Mouse (Mus musculus): Measurements from ENCODE around the gene Bcl11a. TPM values are rescaled to one million over a fixed set of nuclear protein-coding genes. Genes with fewer than 3 reads are reported as not detected.

Bcl11a gene
- polyA plus RNA-seq, 1 experiment from 2014 or later = 107 TPM

GRCm38 (mm10) chr11:24062495-24063096, 15.3 kb upstream of the Bcl11a start:
- 0 out of 2 replicates have a peak, but pooled peaks have one; percentile 25 for ATAC-seq
- peak overlapping the region; percentile 37; the same call in 1 of the 2 replicates for H3K27ac ChIP-seq (ENCODE audit: low read length)
- no peaks in the 10 kb centered on the region for H3K9me3 ChIP-seq (replicated peaks; ENCODE audit: control insufficient read depth, low read length, poor library complexity, severe bottlenecking)
- no peaks in the 10 kb centered on the region for H3K36me3 ChIP-seq (ENCODE audit: control insufficient read depth, insufficient read depth, low read length)
- peaks cover 18% of the 10 kb centered on the region for H3K4me1 ChIP-seq (ENCODE audit: control insufficient read depth, insufficient read depth, low read length)
- peak overlapping the region; percentile 21; the same call in 1 of the 2 replicates for H3K9ac ChIP-seq (ENCODE audit: low read depth, low read length)
- no peaks in the 10 kb centered on the region for H3K27me3 ChIP-seq (ENCODE audit: control insufficient read depth, insufficient read depth, low read depth, low read length)
- peak overlapping the region; percentile 26; the same call in 1 of the 2 replicates for H3K4me2 ChIP-seq (ENCODE audit: low read length)
- 19% methylated on average over 9 of the region's 9 CpGs for WGBS
- no peak overlapping the region for H3K4me3 ChIP-seq (ENCODE audit: low read depth, low read length)

- WGBS = 83% methylated on average over 6 of the region's 6 CpGs
- no peak for ATAC-seq
- no peak overlapping the region for H3K9ac ChIP-seq (ENCODE audit: low read depth, low read length)
- no peaks in the 10 kb centered on the region for H3K9me3 ChIP-seq (replicated peaks; ENCODE audit: control insufficient read depth, low read length, poor library complexity, severe bottlenecking)
- H3K4me2 ChIP-seq (ENCODE audit: low read length) = no peak overlapping the region
- no peak overlapping the region for H3K27ac ChIP-seq (ENCODE audit: low read length)
- no peak overlapping the region for H3K4me3 ChIP-seq (ENCODE audit: low read depth, low read length)
- peaks cover 18% of the 10 kb centered on the region for H3K4me1 ChIP-seq (ENCODE audit: control insufficient read depth, insufficient read depth, low read length)
- H3K27me3 ChIP-seq (ENCODE audit: control insufficient read depth, insufficient read depth, low read depth, low read length) = no peaks in the 10 kb centered on the region
- H3K36me3 ChIP-seq (ENCODE audit: control insufficient read depth, insufficient read depth, low read length) = no peaks in the 10 kb centered on the region
These were observed 13.6 kb upstream of the Bcl11a start for GRCm38 (mm10) chr11:24064221-24064620.

- 31% methylated on average over 4 of the region's 4 CpGs for WGBS
- Histone ChIP-seq H3K4me1 (ENCODE audit: control insufficient read depth, insufficient read depth, low read length) (peaks cover 17% of the 10 kb centered on the region), H3K4me3 (ENCODE audit: low read depth, low read length) (no peak overlapping the region), H3K9me3 (replicated peaks; ENCODE audit: control insufficient read depth, low read length, poor library complexity, severe bottlenecking) (no peaks in the 10 kb centered on the region), H3K4me2 (ENCODE audit: low read length) (no peak overlapping the region), H3K27ac (ENCODE audit: low read length) (no peak overlapping the region), H3K27me3 (ENCODE audit: control insufficient read depth, insufficient read depth, low read depth, low read length) (no peaks in the 10 kb centered on the region), H3K9ac (ENCODE audit: low read depth, low read length) (no peak overlapping the region), H3K36me3 (ENCODE audit: control insufficient read depth, insufficient read depth, low read length) (no peaks in the 10 kb centered on the region)
- peak; percentile 43; the same call in 1 of the 2 replicates for ATAC-seq
These were observed 12.5 kb upstream of the Bcl11a start for GRCm38 (mm10) chr11:24065313-24065712.

DNA sequence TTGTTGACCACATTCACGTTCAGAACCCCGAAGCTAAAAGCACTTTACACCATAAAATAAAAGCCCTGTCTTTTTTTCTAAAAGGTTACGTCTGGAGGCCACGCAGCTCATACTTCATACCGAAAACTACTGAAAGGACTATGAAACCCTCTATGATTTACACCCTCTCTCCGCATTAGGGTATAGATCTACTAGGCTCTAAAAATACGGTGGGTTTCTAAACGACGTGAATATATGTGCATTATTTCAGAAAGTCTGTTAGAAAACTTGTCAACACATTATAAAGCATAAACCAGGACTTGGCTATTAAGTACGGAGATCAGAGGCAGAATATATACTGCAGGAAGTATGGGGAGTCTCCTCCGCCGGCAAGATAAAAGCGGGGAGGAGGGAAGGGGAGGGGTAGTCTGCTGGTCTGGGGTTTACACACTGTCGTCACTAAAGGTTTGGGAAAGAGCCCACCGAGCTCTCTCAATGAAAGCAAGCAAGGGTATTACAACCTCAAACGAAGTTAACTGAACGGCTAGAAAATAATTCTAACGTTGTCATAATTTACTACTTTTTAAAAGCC, 3.8 kb upstream of the Bcl11a start:
- Histone ChIP-seq H3K36me3 (ENCODE audit: control insufficient read depth, insufficient read depth, low read length) (no peaks in the 10 kb centered on the region), H3K9ac (ENCODE audit: low read depth, low read length) (peak overlapping the region; percentile 42), H3K4me2 (ENCODE audit: low read length) (peak overlapping the region; percentile 99), H3K27me3 (ENCODE audit: control insufficient read depth, insufficient read depth, low read depth, low read length) (no peaks in the 10 kb centered on the region), H3K9me3 (replicated peaks; ENCODE audit: control insufficient read depth, low read length, poor library complexity, severe bottlenecking) (no peaks in the 10 kb centered on the region), H3K27ac (ENCODE audit: low read length) (peak overlapping the region; percentile 30), H3K4me3 (ENCODE audit: low read depth, low read length) (peak overlapping the region; percentile 60), H3K4me1 (ENCODE audit: control insufficient read depth, insufficient read depth, low read length) (peaks cover 8% of the 10 kb centered on the region)
- ATAC-seq = no peak
- under 1% methylated on average over 18 of the region's 18 CpGs for WGBS

- Histone ChIP-seq H3K36me3 (ENCODE audit: control insufficient read depth, insufficient read depth, low read length) (no peaks in the 10 kb centered on the region), H3K27ac (ENCODE audit: low read length) (peak within 1 kb of the TSS; percentile 97), H3K4me1 (ENCODE audit: control insufficient read depth, insufficient read depth, low read length) (peaks cover 8% of the 10 kb centered on the region), H3K9ac (ENCODE audit: low read depth, low read length) (peak within 1 kb of the TSS; percentile 87), H3K4me2 (ENCODE audit: low read length) (peak within 1 kb of the TSS; percentile 99), H3K4me3 (ENCODE audit: low read depth, low read length) (peak within 1 kb of the TSS; percentile 60), H3K27me3 (ENCODE audit: control insufficient read depth, insufficient read depth, low read depth, low read length) (no peaks in the 10 kb centered on the region), H3K9me3 (replicated peaks; ENCODE audit: control insufficient read depth, low read length, poor library complexity, severe bottlenecking) (no peaks in the 10 kb centered on the region)
- WGBS = 0% methylated on average over 11 of the region's 11 CpGs
- no peak for ATAC-seq
These were observed 3.2 kb upstream of the Bcl11a start, which contains the start of gene A830031A19Rik for GRCm38 (mm10) chr11:24074634-24075104. TSS of gene A830031A19Rik (minus strand) at chr11:24075054.

- 1% methylated on average over 17 of the region's 17 CpGs for WGBS
- Histone ChIP-seq H3K4me3 (ENCODE audit: low read depth, low read length) (peak overlapping the region; percentile 60), H3K4me2 (ENCODE audit: low read length) (peak overlapping the region; percentile 99), H3K9me3 (replicated peaks; ENCODE audit: control insufficient read depth, low read length, poor library complexity, severe bottlenecking) (no peaks in the 10 kb centered on the region), H3K27ac (ENCODE audit: low read length) (peak overlapping the region; percentile 97), H3K36me3 (ENCODE audit: control insufficient read depth, insufficient read depth, low read length) (no peaks in the 10 kb centered on the region), H3K4me1 (ENCODE audit: control insufficient read depth, insufficient read depth, low read length) (peaks cover 11% of the 10 kb centered on the region), H3K27me3 (ENCODE audit: control insufficient read depth, insufficient read depth, low read depth, low read length) (no peaks in the 10 kb centered on the region), H3K9ac (ENCODE audit: low read depth, low read length) (peak overlapping the region; percentile 87)
- ATAC-seq = no peak
These were observed 2.2 kb upstream of the Bcl11a start for GRCm38 (mm10) chr11:24075486-24076126.

- Histone ChIP-seq H3K4me1 (ENCODE audit: control insufficient read depth, insufficient read depth, low read length) (peaks cover 11% of the 10 kb centered on the region), H3K9ac (ENCODE audit: low read depth, low read length) (peak overlapping the region; percentile 87), H3K27ac (ENCODE audit: low read length) (peak overlapping the region; percentile 97), H3K36me3 (ENCODE audit: control insufficient read depth, insufficient read depth, low read length) (no peaks in the 10 kb centered on the region), H3K4me2 (ENCODE audit: low read length) (peak overlapping the region; percentile 99), H3K4me3 (ENCODE audit: low read depth, low read length) (peak overlapping the region; percentile 60), H3K27me3 (ENCODE audit: control insufficient read depth, insufficient read depth, low read depth, low read length) (no peaks in the 10 kb centered on the region), H3K9me3 (replicated peaks; ENCODE audit: control insufficient read depth, low read length, poor library complexity, severe bottlenecking) (no peaks in the 10 kb centered on the region)
- WGBS = 0% methylated on average over 32 of the region's 32 CpGs
- ATAC-seq = peak; percentile 34
These were observed 1.7 kb upstream of the Bcl11a start for GRCm38 (mm10) chr11:24076127-24076650.

DNA sequence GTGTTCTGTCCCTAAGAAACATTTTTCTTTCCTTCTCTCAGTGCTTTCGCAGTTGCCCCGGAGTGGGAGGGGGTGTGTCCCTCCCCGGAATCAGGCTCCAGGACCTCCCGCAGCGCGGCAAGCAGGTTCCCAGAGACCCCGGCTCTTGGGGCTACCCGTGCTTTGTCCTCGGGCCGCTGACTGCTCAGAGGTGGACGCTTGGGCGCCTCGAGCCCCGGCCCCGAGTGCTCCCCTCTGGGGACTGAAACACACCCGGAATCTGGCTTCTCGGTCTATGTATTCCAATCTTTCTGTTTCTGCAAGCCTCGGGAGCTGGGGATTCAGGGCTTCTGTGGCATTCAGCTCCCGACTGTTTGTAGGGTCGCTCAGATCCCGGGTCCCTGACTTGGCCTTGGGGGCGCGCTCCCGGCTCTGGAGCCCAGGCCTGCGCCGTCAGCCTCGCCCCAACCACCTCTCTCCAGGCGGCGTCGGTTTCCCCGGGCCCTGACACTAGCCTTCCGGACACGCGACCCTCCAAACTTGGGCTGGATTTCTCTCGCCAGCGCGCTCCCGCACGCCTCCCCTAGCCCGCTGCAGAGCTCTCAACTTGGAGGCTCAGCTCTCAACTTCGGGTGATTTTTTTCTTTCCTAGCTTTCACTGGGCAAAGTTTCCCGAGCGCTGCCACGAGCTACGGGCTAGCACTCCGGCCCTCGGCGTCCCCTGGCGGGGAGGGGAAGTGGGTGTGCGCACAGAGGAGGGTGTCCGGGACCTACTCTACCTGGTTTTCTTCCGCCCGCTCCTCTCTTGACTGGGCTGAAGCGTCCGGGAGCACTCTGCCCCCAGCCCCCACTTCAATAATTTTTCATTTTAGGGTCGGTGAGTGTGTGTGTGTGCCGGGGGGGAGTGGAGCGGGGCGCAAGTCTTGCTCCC, 780 bp upstream of the Bcl11a start:
- Histone ChIP-seq H3K4me2 (ENCODE audit: low read length) (peak overlapping the region; percentile 99), H3K9me3 (replicated peaks; ENCODE audit: control insufficient read depth, low read length, poor library complexity, severe bottlenecking) (no peaks in the 10 kb centered on the region)

More for the DNA sequence above, 780 bp upstream of the Bcl11a start:
- Histone ChIP-seq H3K4me3 (ENCODE audit: low read depth, low read length) (peak overlapping the region; percentile 60), H3K4me1 (ENCODE audit: control insufficient read depth, insufficient read depth, low read length) (peaks cover 11% of the 10 kb centered on the region), H3K9ac (ENCODE audit: low read depth, low read length) (peak overlapping the region; percentile 87), H3K27ac (ENCODE audit: low read length) (peak overlapping the region; percentile 97), H3K36me3 (ENCODE audit: control insufficient read depth, insufficient read depth, low read length) (no peaks in the 10 kb centered on the region), H3K27me3 (ENCODE audit: control insufficient read depth, insufficient read depth, low read depth, low read length) (no peaks in the 10 kb centered on the region)
- peak; percentile 33 for ATAC-seq
- under 1% methylated on average over 59 of the region's 59 CpGs for WGBS

Measured in midbrain, embryonic 16.5 days (tissue).